20 mouse cellular contexts compared by ENCODE assay signal in genomic region chr10:19516011-19516410, GRCm38 (mm10).
DNase-seq lines count a peak whose midpoint lies in the region; ATAC-seq and TF ChIP-seq lines count a peak whose summit lies in the region.
"Had no signal": no experiment of that assay in that cellular context is flagged by ENCODE, and none has a peak within 500 bp of the region (broad histone marks: within the 10 kb centered on the region; RNA-seq: fewer than 3 reads in every experiment).

No protein-coding gene starts in this region.

- 97% methylated on average over 3 of the region's 3 CpGs for WGBS in hindbrain, embryonic 11.5 days
- 96% methylated on average over 3 of the region's 3 CpGs for WGBS in hindbrain, embryonic 12.5 days
- WGBS in lung, adult 2 months = 95% methylated on average over 3 of the region's 3 CpGs

- no peak overlapping the region for H3K9ac ChIP-seq in hindbrain, embryonic 11.5 days (ENCODE audit: low read depth, low read length)
- H3K9ac ChIP-seq in hindbrain, embryonic 12.5 days = no peak overlapping the region
- H3K9ac ChIP-seq: embryonic facial prominence, embryonic 12.5 days; heart, embryonic 15.5 days; neural tube, embryonic 12.5 days had no signal

- H3K27ac ChIP-seq in hindbrain, embryonic 11.5 days (ENCODE audit: low read depth, low read length) = no peak overlapping the region
- no peak overlapping the region for H3K27ac ChIP-seq in hindbrain, embryonic 12.5 days
- H3K27ac ChIP-seq: embryonic facial prominence, embryonic 12.5 days; heart, embryonic 15.5 days; hindbrain, embryonic 10.5 days; neural tube, embryonic 12.5 days had no signal

- DNase-seq in hindbrain, embryonic 11.5 days (ENCODE audit: low spot score) = peak; percentile 24
- DNase-seq in lung, adult 2 months = no peak
- no peak for DNase-seq in lung, postnatal 4 days
- peak; percentile 45 for DNase-seq in ES-CJ7 (ENCODE audit: low read depth, low spot score)
- DNase-seq in splenic B cell, adult 2 months (ENCODE audit: low read depth, low spot score) = peak; percentile 14
- DNase-seq in natural killer cell, adult 2 months (ENCODE audit: low spot score in 2 of 2) = no peak
- DNase-seq: adrenal gland, postnatal 36 days; B cell, adult 2 months; cerebellum, adult 8-10 months; heart, adult 18-20 months; kidney, adult 2 months; kidney, postnatal 14 days; lung, adult 18-20 months; right cerebral cortex, postnatal 14 days; thymus, postnatal 36 days had no signal

- no peak overlapping the region for H3K4me2 ChIP-seq in hindbrain, embryonic 11.5 days (replicated peaks; ENCODE audit: low read depth, low read length)
- H3K4me2 ChIP-seq in hindbrain, embryonic 12.5 days (replicated peaks) = no peak overlapping the region
- H3K4me2 ChIP-seq: embryonic facial prominence, embryonic 12.5 days; heart, embryonic 15.5 days; neural tube, embryonic 12.5 days had no signal

- TF ChIP-seq POLR2A in lung, adult 2 months (IDR thresholded peaks at IDR 0.05; ENCODE audit: borderline replicate concordance, extremely low read depth, low read depth, low read length) = no peak

- no peaks in the 10 kb centered on the region for H3K36me3 ChIP-seq in hindbrain, embryonic 11.5 days (ENCODE audit: control insufficient read depth, insufficient read depth, low read length)
- no peaks in the 10 kb centered on the region for H3K36me3 ChIP-seq in hindbrain, embryonic 12.5 days
- H3K36me3 ChIP-seq in splenic B cell, adult 2 months (ENCODE audit: control insufficient read depth, insufficient read depth, low read length, poor library complexity, severe bottlenecking) = no peaks in the 10 kb centered on the region
- H3K36me3 ChIP-seq: embryonic facial prominence, embryonic 12.5 days; heart, embryonic 15.5 days; hindbrain, embryonic 10.5 days; neural tube, embryonic 12.5 days had no signal

- TF ChIP-seq CTCF in lung, adult 2 months (IDR thresholded peaks at IDR 0.05; ENCODE audit: insufficient read depth, low read length) = 0 out of 2 replicates have a peak, but pooled peaks have one; percentile 16

- H3K27me3 ChIP-seq in hindbrain, embryonic 11.5 days (ENCODE audit: control insufficient read depth, insufficient read depth, low read length) = no peaks in the 10 kb centered on the region
- H3K27me3 ChIP-seq in hindbrain, embryonic 12.5 days = no peaks in the 10 kb centered on the region
- H3K27me3 ChIP-seq in splenic B cell, adult 2 months (ENCODE audit: control insufficient read depth, insufficient read depth, low read length, poor library complexity, severe bottlenecking) = no peaks in the 10 kb centered on the region
- H3K27me3 ChIP-seq: embryonic facial prominence, embryonic 12.5 days; heart, embryonic 15.5 days; neural tube, embryonic 12.5 days had no signal

- H3K9me3 ChIP-seq in hindbrain, embryonic 11.5 days (ENCODE audit: control insufficient read depth, low read length) = no peaks in the 10 kb centered on the region
- no peaks in the 10 kb centered on the region for H3K9me3 ChIP-seq in hindbrain, embryonic 12.5 days (replicated peaks)
- H3K9me3 ChIP-seq: embryonic facial prominence, embryonic 12.5 days; heart, embryonic 15.5 days; hindbrain, embryonic 10.5 days; neural tube, embryonic 12.5 days had no signal

- no peak overlapping the region for H3K4me3 ChIP-seq in hindbrain, embryonic 11.5 days (ENCODE audit: low read depth, low read length)
- no peak overlapping the region for H3K4me3 ChIP-seq in hindbrain, embryonic 12.5 days
- no peak overlapping the region for H3K4me3 ChIP-seq in lung, adult 2 months (replicated peaks; ENCODE audit: extremely low read depth, low read depth, low read length)
- H3K4me3 ChIP-seq: embryonic facial prominence, embryonic 12.5 days; heart, embryonic 15.5 days; hindbrain, embryonic 10.5 days; neural tube, embryonic 12.5 days had no signal

- no peak for ATAC-seq in hindbrain, embryonic 11.5 days (ENCODE audit: low FRiP score)
- no peak for ATAC-seq in hindbrain, embryonic 12.5 days (ENCODE audit: low FRiP score)

- H3K4me1 ChIP-seq in hindbrain, embryonic 11.5 days (replicated peaks; ENCODE audit: control insufficient read depth, insufficient read depth, low read length) = no peaks in the 10 kb centered on the region
- no peaks in the 10 kb centered on the region for H3K4me1 ChIP-seq in hindbrain, embryonic 12.5 days
- H3K4me1 ChIP-seq in lung, adult 2 months (ENCODE audit: control insufficient read depth, insufficient read depth, low read length) = peaks cover 2% of the 10 kb centered on the region
- H3K4me1 ChIP-seq: embryonic facial prominence, embryonic 12.5 days; heart, embryonic 15.5 days; hindbrain, embryonic 10.5 days; neural tube, embryonic 12.5 days had no signal

Comparison
In these comparisons a context has a peak if more than half of its experiments do, and no peak if none do; other contexts are left out.
1. DNase-seq: peak in hindbrain, embryonic 11.5 days (single experiment), ES-CJ7 (single experiment) and splenic B cell, adult 2 months (single experiment); none in lung, adult 2 months (single experiment), lung, postnatal 4 days (0 of 2) and natural killer cell, adult 2 months (0 of 2).